Mouse (Mus musculus): ENCODE measurements around the gene Rsph6a.

Rsph6a gene

GRCm38 (mm10) chr7:19098811-19099210 is 44.3 kb downstream of the Rsph6a start:
- DNase-seq (ENCODE audit: low spot score): no peak

GRCm38 (mm10) chr7:19100290-19100689 is 45.8 kb downstream of the Rsph6a start:
- DNase-seq (ENCODE audit: low spot score): no peak

- DNase-seq (ENCODE audit: low spot score): no peak
Measured at GRCm38 (mm10) chr7:19103741-19104140, 49.3 kb downstream of the Rsph6a start.

GRCm38 (mm10) chr7:19104486-19104885 is 50.0 kb downstream of the Rsph6a start:
- DNase-seq (ENCODE audit: low spot score): no peak

- no peak for DNase-seq (ENCODE audit: low spot score)
Measured at GRCm38 (mm10) chr7:19107436-19107835, 52.9 kb downstream of the Rsph6a start.

- no peak for DNase-seq (ENCODE audit: low spot score)
Measured at GRCm38 (mm10) chr7:19109565-19109964, 55.1 kb downstream of the Rsph6a start.

GRCm38 (mm10) chr7:19118028-19118771 is 63.7 kb downstream of the Rsph6a start, which contains the start of gene Gm4969:
Gm4969 (minus strand) TSS chr7:19118368.
- DNase-seq (ENCODE audit: low spot score): no peak

GRCm38 (mm10) chr7:19119083-19119482 is 64.6 kb downstream of the Rsph6a start:
- no peak for DNase-seq (ENCODE audit: low spot score)

- peak; percentile 85 for DNase-seq (ENCODE audit: low spot score)
Measured at GRCm38 (mm10) chr7:19119631-19120429, 65.3 kb downstream of the Rsph6a start, which contains the start of gene Fbxo46. Fbxo46 (plus strand) TSS chr7:19119859.

GRCm38 (mm10) chr7:19121686-19122085 is 67.2 kb downstream of the Rsph6a start:
- no peak for DNase-seq (ENCODE audit: low spot score)

Data from spleen, adult 12 weeks (tissue).